Mouse (Mus musculus) liver, postnatal 0 days (tissue): ENCODE data around the gene B4galt4.

Experiments used
- CTCF ChIP-seq: sonication (generic); IDR thresholded peaks from 2 replicates; pipeline ENCODE4 v1.5.1; 2016; ENCODE audit warnings: antibody characterized with exemption, low read depth
- EP300 ChIP-seq: IDR thresholded peaks from 2 replicates; pipeline ENCODE4 v1.6.1; 2016; ENCODE audit warnings: antibody characterized with exemption, low read depth, mild to moderate bottlenecking

- TF ChIP-seq CTCF = no peak
- TF ChIP-seq EP300 = no peak
These were observed 39.0 kb downstream of the B4galt4 start for GRCm38 (mm10) chr16:38780960-38781572.
